Mouse (Mus musculus) forebrain, embryonic 15.5 days (tissue): ENCODE results near the gene Mapk8ip1. TPM values are rescaled to one million over a fixed set of nuclear protein-coding genes. Genes with fewer than 3 reads are reported as not detected.

Experiments used
- microRNA-seq: library from miRNA; unstranded; fragments of <30 nt; microRNA quantifications from one replicate; pipeline ENCODE4, GENCODE M21; 2016
- polyA plus RNA-seq: library from polyadenylated mRNA; unstranded; fragments of >200 nt; fragmentation: Nextera tagmentation; extraction: Ambion mirVana; gene quantifications from 2 replicates; pipeline ENCODE4 v1.2.1, GENCODE M21; 2015

The Mapk8ip1 gene
- polyA plus RNA-seq, 1 experiment from 2014 or later, result 120 TPM

Small RNA genes lying within 50 kb of the gene (microRNA-seq; reads per million reads assigned to microRNA genes)
- 0.66 reads per million for gene Mir7000

Other genes starting within 250 kb of the Mapk8ip1 start
- 36.8 and 41.2 TPM in 2 replicates for gene Pex16, start 26.6 kb downstream of the Mapk8ip1 start, polyA plus RNA-seq
- gene Large2, start 26.4 kb downstream of the Mapk8ip1 start, polyA plus RNA-seq, result 1.5 and 2.6 TPM in 2 replicates
- gene 1700029I15Rik, start 18.7 kb downstream of the Mapk8ip1 start, polyA plus RNA-seq, result 6.8 and 10.6 TPM in 2 replicates
- gene Cry2, start 32.8 kb upstream of the Mapk8ip1 start, polyA plus RNA-seq, result 37.0 and 37.2 TPM in 2 replicates
- gene Slc35c1, start 59.3 kb upstream of the Mapk8ip1 start, polyA plus RNA-seq, result 9.7 and 10.9 TPM in 2 replicates
- 25.4 and 27.1 TPM in 2 replicates for gene Chst1, start 198.4 kb upstream of the Mapk8ip1 start, polyA plus RNA-seq